Mouse (Mus musculus): ENCODE data around the gene Mrpl38. TPM values are rescaled to one million over a fixed set of nuclear protein-coding genes. Genes with fewer than 3 reads are reported as not detected.
"Not testable (repeated sequence)": the region's sequence is repeated elsewhere in the genome, so short reads cannot be mapped to it uniquely, and the experiment has no call there.

Mrpl38 gene
- polyA plus RNA-seq, 1 experiment from 2014 or later: 80.0 TPM

DNA sequence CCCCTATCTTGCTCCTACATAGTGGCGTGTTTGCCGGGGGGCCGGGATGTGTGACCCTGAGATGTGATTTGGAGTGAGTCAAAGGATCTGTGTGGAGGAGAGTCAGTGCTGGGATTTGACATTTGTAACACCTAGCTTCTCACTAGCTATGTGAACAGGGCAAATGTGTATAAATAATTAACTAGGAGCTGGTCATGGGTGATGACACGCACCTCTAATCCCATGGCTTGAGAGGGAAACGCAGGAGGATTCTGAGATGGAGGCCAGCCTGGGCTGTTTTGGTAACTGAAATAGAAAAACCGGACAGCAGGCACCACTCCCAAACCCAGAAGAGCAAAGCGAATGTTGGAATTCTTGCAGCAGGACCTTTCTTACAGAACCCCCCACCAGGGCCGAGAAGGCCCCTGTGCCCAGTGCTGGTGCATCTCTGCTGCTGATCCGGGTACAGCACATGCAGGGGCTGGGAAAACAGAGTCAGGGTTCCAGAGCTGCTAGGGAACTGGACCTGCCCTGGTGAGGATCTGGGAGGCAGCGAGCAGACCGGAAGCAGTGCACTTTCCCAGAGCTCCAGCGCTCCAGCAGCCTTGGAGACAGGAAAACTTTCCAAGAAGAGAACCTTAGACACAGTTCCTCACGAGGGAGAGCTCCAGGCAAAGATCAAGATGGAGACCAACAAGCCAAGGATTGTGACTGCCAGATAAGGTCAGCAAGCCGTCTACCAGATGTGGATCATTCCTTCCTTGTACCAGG is 39.8 kb downstream of the Mrpl38 start:
- no peaks in the 10 kb centered on the region for H3K36me3 ChIP-seq
- no peaks in the 10 kb centered on the region for H3K27me3 ChIP-seq
- ATAC-seq (ENCODE audit: insufficient number of reproducible peaks, insufficient read depth, low FRiP score, low TSS enrichment, low read depth): no peak
- H3K27ac ChIP-seq: no peak overlapping the region
- no peak overlapping the region for H3K4me2 ChIP-seq
- H3K9me3 ChIP-seq: no peaks in the 10 kb centered on the region
- H3K4me1 ChIP-seq: peaks cover 23% of the 10 kb centered on the region
- H3K9ac ChIP-seq: no peak overlapping the region
- WGBS: 73% methylated on average over 14 of the region's 14 CpGs
- H3K4me3 ChIP-seq: no peak overlapping the region

DNA sequence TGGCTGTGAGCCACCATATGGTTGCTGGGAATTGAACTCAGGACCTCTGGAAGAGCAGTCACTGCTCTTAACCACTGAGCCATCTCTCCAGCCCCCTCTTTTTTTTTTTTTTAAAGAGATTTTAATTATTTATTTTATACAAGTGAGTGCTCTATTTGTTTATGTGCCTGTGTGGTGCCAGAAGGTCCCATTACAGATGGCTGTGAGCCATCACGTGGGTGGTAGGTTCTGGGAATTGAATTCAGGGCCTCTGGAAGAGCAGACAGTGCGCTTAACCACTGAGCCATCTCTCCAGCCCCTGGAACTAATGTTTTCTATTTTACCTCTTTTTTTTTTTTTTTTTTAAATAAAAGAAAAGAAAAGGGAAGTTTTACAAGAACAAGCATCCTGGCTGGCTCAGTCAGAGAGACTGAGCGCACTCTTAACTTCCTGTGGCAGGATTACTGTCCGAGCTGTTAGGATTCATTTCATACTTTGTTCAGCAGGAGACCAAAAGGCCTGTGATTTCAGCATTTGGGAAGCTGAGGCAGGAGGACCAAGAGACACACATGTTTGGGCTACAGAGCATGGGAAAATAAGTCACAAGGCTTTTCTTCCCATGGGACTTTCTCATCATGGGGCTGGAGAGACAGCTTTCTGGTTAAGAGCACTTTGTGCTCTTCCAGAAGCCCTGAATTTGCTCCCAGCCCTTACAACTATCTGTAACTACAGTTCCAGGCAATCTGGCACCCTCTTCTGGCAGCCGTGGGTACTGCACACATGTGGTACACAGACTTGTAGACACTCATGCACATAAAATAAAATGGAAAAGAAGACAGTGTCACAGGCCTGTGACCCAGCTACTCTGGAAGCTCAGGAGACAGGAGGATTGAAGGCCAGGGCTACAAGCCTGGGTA is 42.2 kb downstream of the Mrpl38 start:
- no peak for ATAC-seq (ENCODE audit: insufficient number of reproducible peaks, insufficient read depth, low FRiP score, low TSS enrichment, low read depth)
- Histone ChIP-seq H3K9me3 (no peaks in the 10 kb centered on the region), H3K4me1 (peaks cover 2% of the 10 kb centered on the region), H3K4me2 (no peak overlapping the region), H3K4me3 (no peak overlapping the region), H3K9ac (no peak overlapping the region), H3K27me3 (no peaks in the 10 kb centered on the region), H3K27ac (no peak overlapping the region), H3K36me3 (no peaks in the 10 kb centered on the region)
- WGBS: 91% methylated on average over 5 of the region's 5 CpGs

DNA sequence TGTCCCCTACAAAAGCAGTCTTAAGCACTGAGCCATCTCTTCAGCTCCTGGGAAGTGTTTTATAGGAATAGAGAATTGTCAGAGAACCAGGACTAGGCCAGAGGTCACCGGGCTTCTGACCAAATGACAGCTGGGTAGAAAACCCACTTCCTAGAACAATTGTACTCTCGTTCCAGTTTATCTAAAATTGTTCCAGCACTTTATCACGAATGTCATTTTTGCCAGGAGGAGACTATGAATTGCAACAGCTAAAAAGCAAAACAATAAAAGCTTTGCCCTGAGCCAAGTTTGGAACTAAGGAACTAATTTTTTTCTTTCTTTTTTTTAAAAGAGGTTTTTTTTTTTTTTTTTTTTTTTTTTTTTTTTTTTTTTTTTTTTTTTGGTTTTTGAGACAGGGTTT is 43.1 kb downstream of the Mrpl38 start:
- no peaks in the 10 kb centered on the region for H3K9me3 ChIP-seq
- no peak overlapping the region for H3K9ac ChIP-seq
- H3K27me3 ChIP-seq: no peaks in the 10 kb centered on the region
- no peak overlapping the region for H3K4me2 ChIP-seq
- ATAC-seq (ENCODE audit: insufficient number of reproducible peaks, insufficient read depth, low FRiP score, low TSS enrichment, low read depth): no peak
- no peak overlapping the region for H3K4me3 ChIP-seq
- no peaks in the 10 kb centered on the region for H3K36me3 ChIP-seq
- no peaks in the 10 kb centered on the region for H3K4me1 ChIP-seq
- 74% methylated on average over 3 of the region's 3 CpGs for WGBS
- H3K27ac ChIP-seq: no peak overlapping the region

DNA sequence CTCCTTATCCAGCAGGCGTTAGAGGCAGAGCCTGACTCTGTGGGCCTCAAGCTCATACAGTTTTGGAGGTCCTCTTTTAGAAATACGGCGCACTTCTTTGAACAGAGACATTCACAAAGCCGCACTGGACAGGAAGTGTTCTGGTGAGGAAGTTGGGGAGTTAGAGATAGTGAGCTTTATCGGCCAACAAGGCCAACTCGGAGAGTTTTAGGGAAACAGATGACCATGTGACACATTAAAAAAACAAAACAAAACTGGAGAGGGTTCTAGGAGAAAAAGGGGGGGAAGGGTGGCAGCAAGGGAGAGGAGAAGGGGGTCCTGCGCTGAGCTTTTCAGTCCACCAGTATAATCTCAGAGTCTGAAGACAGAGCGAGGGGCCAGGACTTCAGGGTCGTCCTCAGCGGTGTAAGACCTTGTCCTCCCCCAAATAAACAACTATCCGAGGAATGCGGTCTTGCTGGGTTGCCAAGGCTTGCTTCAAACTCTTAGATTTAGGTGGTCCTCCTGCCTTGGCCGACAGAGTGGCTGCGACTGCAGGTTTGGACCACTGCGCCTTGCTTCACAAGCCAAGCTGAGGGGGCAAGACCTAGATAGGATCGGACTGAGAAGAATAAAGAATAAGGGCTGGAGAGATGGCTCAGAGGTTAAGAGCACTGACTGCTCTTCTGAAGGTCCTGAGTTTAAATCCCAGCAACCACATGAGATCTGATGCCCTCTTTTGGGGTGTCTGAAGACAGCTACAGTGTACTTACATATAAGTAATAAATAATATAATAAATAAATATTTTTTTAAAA is 44.7 kb downstream of the Mrpl38 start:
- Histone ChIP-seq H3K27ac (no peak overlapping the region), H3K4me2 (no peak overlapping the region), H3K9me3 (no peaks in the 10 kb centered on the region), H3K9ac (no peak overlapping the region), H3K27me3 (no peaks in the 10 kb centered on the region), H3K36me3 (no peaks in the 10 kb centered on the region), H3K4me1 (no peaks in the 10 kb centered on the region), H3K4me3 (no peak overlapping the region)
- WGBS: 59% methylated on average over 16 of the region's 16 CpGs
- ATAC-seq (ENCODE audit: insufficient number of reproducible peaks, insufficient read depth, low FRiP score, low TSS enrichment, low read depth): no peak

DNA sequence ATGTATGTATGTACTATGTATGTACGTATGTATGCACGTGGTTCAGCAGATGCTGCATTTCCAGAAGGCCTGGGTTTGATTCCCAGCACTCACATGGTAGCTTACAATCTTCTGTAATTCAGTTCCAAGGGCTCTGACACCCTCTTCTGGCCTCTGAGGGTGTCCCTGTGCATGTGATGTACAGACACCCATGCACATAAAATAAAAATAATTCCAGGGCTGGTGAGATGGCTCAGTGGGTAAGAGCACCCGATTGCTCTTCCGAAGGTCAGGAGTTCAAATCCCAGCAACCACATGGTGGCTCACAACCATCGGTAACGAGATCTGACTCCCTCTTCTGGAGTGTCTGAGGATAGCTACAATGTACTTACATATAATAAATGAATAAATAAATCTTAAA is 45.7 kb downstream of the Mrpl38 start:
- WGBS: 90% methylated on average over 6 of the region's 6 CpGs
- not testable (repeated sequence) for H3K4me2 ChIP-seq; H3K9me3 ChIP-seq; H3K4me3 ChIP-seq; ATAC-seq (ENCODE audit: insufficient number of reproducible peaks, insufficient read depth, low FRiP score, low TSS enrichment, low read depth); H3K27me3 ChIP-seq; H3K9ac ChIP-seq; H3K36me3 ChIP-seq; H3K4me1 ChIP-seq; H3K27ac ChIP-seq

DNA sequence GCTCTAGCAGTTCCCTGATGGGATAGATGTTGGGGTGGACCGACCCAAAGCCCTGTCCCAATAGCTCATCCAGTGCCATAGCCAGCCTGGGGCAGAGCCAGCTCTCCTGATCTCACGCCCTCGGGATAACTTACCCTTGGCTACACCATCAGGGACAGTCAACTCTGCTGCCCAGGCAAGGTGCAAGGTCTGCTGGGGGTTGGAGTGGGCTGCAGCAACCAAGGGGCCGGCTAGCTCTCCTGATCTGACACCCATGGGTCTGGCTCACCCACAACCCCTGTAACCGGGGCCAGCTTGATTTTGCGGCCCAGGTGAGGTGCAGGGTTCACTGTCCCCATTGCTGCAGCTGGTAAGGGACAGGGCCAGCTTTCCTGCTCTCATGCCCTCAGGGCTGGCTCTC is 47.1 kb downstream of the Mrpl38 start:
- H3K9ac ChIP-seq: no peak overlapping the region
- H3K4me3 ChIP-seq: no peak overlapping the region
- WGBS: 86% methylated on average over 6 of the region's 6 CpGs
- no peak overlapping the region for H3K27ac ChIP-seq
- no peaks in the 10 kb centered on the region for H3K9me3 ChIP-seq
- H3K36me3 ChIP-seq: no peaks in the 10 kb centered on the region
- no peak overlapping the region for H3K4me2 ChIP-seq
- no peak for ATAC-seq (ENCODE audit: insufficient number of reproducible peaks, insufficient read depth, low FRiP score, low TSS enrichment, low read depth)
- no peaks in the 10 kb centered on the region for H3K27me3 ChIP-seq
- H3K4me1 ChIP-seq: peaks cover 8% of the 10 kb centered on the region

DNA sequence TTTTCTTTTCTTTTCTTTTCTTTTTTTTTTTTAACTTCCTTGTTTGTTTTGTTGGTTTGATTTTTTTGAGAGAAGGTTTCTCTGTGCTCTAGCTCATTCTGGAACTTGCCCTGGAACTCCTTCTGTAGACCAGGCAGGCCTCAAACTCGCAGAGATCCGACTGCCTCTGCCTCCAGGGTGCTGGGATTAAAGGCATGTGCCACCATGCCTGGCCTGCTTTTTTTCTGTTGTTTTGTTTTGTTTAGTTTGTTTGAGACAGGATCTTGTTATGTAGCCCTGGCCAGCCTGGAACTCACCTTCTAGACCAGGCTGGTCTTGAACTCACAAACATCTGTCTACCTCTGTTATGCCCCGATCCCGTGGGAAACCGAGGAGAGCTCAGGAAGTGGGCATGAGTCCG is 49.1 kb downstream of the Mrpl38 start:
- WGBS: 87% methylated on average over 6 of the region's 6 CpGs

DNA sequence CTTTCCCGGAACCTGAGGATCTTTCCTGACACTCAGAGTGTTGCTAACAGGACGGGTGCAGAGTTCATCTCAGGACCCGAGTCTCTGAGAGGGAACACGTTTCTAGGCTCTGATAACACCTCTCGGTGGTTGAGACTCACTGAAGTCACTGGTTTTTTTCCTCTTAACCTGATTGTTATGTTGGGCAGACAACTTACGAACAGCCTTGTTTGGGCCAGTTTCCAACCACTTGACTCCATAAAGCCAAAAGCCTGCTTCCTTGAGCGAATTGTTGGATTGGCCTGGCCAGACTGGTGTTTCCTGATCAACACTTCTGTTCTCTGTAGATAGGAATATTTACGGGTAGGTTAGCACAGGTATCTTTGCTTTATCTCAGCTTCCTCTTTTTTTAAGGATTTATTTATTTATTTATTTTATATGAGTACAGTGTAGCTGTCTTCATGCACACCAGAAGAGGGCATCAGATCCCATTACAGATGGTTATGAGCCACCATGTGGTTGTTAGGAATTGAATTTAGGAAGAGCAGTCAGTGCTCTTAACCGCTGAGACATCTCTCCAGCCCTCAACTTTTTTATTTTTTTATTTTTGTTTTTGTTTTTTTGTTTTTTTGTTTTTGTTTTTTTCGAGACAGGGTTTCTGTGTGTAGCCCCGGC is 49.8 kb downstream of the Mrpl38 start:
- ATAC-seq (ENCODE audit: insufficient number of reproducible peaks, insufficient read depth, low FRiP score, low TSS enrichment, low read depth): no peak
- no peak overlapping the region for H3K4me3 ChIP-seq
- no peak overlapping the region for H3K4me2 ChIP-seq
- no peaks in the 10 kb centered on the region for H3K27me3 ChIP-seq
- H3K9me3 ChIP-seq: no peaks in the 10 kb centered on the region
- peaks cover 4% of the 10 kb centered on the region for H3K36me3 ChIP-seq
- no peak overlapping the region for H3K9ac ChIP-seq
- H3K4me1 ChIP-seq: peaks cover 18% of the 10 kb centered on the region
- WGBS: 87% methylated on average over 11 of the region's 11 CpGs
- H3K27ac ChIP-seq: no peak overlapping the region

More for the DNA sequence above, 49.1 kb downstream of the Mrpl38 start:
- no peaks in the 10 kb centered on the region for H3K9me3 ChIP-seq
- H3K27ac ChIP-seq: no peak overlapping the region
- H3K4me3 ChIP-seq: no peak overlapping the region
- peaks cover 18% of the 10 kb centered on the region for H3K4me1 ChIP-seq
- no peak for ATAC-seq (ENCODE audit: insufficient number of reproducible peaks, insufficient read depth, low FRiP score, low TSS enrichment, low read depth)
- no peak overlapping the region for H3K4me2 ChIP-seq
- no peaks in the 10 kb centered on the region for H3K36me3 ChIP-seq
- H3K9ac ChIP-seq: no peak overlapping the region
- no peaks in the 10 kb centered on the region for H3K27me3 ChIP-seq

DNA sequence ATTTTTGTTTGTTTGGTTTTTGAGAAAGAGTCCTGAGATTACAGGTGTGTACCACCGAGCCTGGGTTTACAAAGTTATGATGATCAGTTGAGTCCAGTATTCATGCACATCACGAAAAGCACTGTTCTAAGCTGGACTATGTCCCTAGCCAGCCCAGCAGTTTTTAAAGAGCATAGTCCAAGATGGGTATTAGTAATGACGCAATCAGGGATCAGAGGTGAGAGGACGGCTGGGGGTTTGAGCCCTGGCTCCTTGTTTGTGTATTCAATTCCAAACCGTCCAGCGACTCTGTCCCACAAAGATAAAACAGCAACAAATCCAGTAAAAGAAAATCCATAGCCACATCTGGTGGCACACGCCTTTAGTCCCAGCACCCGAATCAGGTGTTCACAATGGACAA is 50.5 kb downstream of the Mrpl38 start:
- Histone ChIP-seq H3K9me3 (no peaks in the 10 kb centered on the region), H3K36me3 (peaks cover 11% of the 10 kb centered on the region), H3K27ac (no peak overlapping the region), H3K27me3 (no peaks in the 10 kb centered on the region), H3K4me2 (peak overlapping the region; percentile 61), H3K9ac (no peak overlapping the region), H3K4me3 (no peak overlapping the region), H3K4me1 (peaks cover 18% of the 10 kb centered on the region)
- 82% methylated on average over 8 of the region's 8 CpGs for WGBS
- no peak for ATAC-seq (ENCODE audit: insufficient number of reproducible peaks, insufficient read depth, low FRiP score, low TSS enrichment, low read depth)

DNA sequence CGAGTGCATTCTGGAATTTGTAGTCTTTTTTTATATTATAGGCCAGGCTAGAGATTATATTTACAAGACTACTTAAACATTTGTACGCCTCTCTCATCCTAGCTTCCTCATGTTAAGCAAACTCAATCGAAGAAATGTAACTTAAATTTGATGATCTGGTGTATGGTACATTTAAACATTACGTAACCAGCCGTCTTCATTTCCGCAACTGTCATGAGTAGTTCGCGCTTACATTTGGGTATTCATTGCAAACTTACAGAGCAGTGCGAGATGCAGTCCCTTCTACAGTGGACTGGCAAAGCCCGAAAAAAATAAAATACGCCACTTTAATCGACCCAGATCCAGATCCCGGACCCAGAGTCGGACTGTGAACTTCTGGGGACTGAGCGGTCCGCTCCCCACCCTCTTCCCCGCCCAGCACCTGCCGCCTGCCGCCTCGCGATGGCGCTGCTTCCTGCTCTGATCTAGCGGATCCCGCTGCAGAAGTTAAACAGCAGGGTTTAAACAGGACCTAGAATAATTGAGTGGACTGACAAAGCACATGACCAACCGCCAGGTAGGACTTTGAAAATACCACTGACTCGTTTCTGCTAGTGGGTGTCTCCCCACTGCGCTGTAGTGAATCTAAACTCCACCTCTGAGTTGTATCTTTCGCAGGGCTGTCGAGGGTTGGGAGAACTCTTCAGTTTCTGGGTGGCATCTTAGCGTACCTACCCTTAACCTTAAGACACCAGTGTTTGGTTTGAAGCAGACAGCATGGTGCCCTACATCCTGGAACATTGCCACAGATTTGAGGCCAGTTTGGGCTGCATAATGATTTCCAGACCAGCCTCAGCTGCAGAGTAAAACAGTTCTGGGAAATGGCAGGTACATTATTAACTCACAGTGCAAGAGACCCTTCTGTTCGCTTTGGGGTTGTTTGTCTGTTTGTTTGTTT is 51.2 kb downstream of the Mrpl38 start:
- Histone ChIP-seq H3K36me3 (peaks cover 17% of the 10 kb centered on the region), H3K4me2 (peak overlapping the region; percentile 61), H3K27me3 (no peaks in the 10 kb centered on the region), H3K9me3 (no peaks in the 10 kb centered on the region), H3K9ac (peak overlapping the region; percentile 53; the same call in 1 of the 2 replicates), H3K4me1 (peaks cover 18% of the 10 kb centered on the region), H3K4me3 (peak overlapping the region; percentile 44), H3K27ac (peak overlapping the region; percentile 17; the same call in 1 of the 2 replicates)
- WGBS: 2% methylated on average over 31 of the region's 31 CpGs
- peak; percentile 63 for ATAC-seq (ENCODE audit: insufficient number of reproducible peaks, insufficient read depth, low FRiP score, low TSS enrichment, low read depth)
